ENCODE assay signal across 16 mouse cellular contexts in the genomic region with DNA sequence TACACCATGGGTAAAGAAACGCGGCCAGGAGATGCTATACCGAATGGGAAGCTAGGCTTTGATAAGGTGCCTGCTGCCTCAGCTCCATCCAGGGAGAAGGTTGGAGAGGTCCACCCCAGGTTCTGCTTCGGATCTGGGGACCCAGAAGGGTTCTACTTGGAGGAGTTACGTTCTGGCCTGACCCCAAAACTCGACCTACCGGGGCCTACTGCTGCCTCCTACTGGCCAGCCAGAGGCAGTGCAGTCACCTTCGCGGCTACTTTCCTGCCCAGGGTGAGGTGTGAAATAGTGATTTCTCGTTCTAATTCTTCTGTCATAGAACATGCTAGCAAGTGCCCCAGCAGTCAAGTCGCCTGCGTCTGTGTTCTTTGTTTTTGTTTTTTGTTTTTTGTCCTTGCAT. TPM values are rescaled to one million over a fixed set of nuclear protein-coding genes. Genes with fewer than 3 reads are reported as not detected.
A peak's percentile ranks its signal among the peaks of the same experiment; 100 is the strongest.
DNase-seq lines count a peak whose midpoint lies in the region; ATAC-seq and TF ChIP-seq lines count a peak whose summit lies in the region.
"Had no signal": no experiment of that assay in that cellular context is flagged by ENCODE, and none has a peak within 500 bp of the region (broad histone marks: within the 10 kb centered on the region; RNA-seq: fewer than 3 reads in every experiment).

No protein-coding gene starts in this region.

- TF ChIP-seq POLR2A in heart, adult 2 months (IDR thresholded peaks at IDR 0.05; ENCODE audit: insufficient read depth, low read depth, low read length) = no peak
- TF ChIP-seq POLR2A in MEL (IDR thresholded peaks at IDR 0.05; ENCODE audit: control insufficient read depth in 1 of 2, insufficient read depth in 1 of 2, low read depth in 1 of 2, low read length in 2 of 2, poor library complexity in 1 of 2) = no peak
- no peak for TF ChIP-seq POLR2A in small intestine, adult 2 months (IDR thresholded peaks at IDR 0.05; ENCODE audit: low read depth, low read length)

- TF ChIP-seq RAD21 in MEL (IDR thresholded peaks at IDR 0.05; ENCODE audit: low read depth, low read length) = peak; percentile 15

- no peak for TF ChIP-seq EP300 in heart, adult 2 months (IDR thresholded peaks at IDR 0.05; ENCODE audit: insufficient read depth, low read depth, low read length)
- no peak for TF ChIP-seq EP300 in lung, postnatal 0 days (IDR thresholded peaks at IDR 0.05)
- no peak for TF ChIP-seq EP300 in MEL (IDR thresholded peaks at IDR 0.05; ENCODE audit: low read depth in 1 of 2, low read length in 2 of 2)

- no peak overlapping the region for H3K9ac ChIP-seq in heart, adult 2 months (ENCODE audit: low read depth, low read length)
- H3K9ac ChIP-seq in heart, embryonic 12.5 days = no peak overlapping the region
- H3K9ac ChIP-seq in lung, postnatal 0 days (replicated peaks; ENCODE audit: low read depth) = no peak overlapping the region
- no peak overlapping the region for H3K9ac ChIP-seq in MEL (ENCODE audit: control insufficient read depth, low read depth, low read length, poor library complexity, severe bottlenecking)

- WGBS in heart, adult 2 months = 77% methylated on average over 12 of the region's 12 CpGs
- 68% methylated on average over 12 of the region's 12 CpGs for WGBS in heart, embryonic 12.5 days
- WGBS in lung, postnatal 0 days = 77% methylated on average over 12 of the region's 12 CpGs
- 75% methylated on average over 12 of the region's 12 CpGs for WGBS in small intestine, adult 2 months

- no peak overlapping the region for H3K27ac ChIP-seq in heart, adult 2 months
- H3K27ac ChIP-seq in heart, embryonic 12.5 days (ENCODE audit: poor library complexity, severe bottlenecking) = no peak overlapping the region
- no peak overlapping the region for H3K27ac ChIP-seq in lung, postnatal 0 days (ENCODE audit: low read length)
- peak overlapping the region; percentile 85 for H3K27ac ChIP-seq in MEL (ENCODE audit: control insufficient read depth, low read depth, low read length)
- H3K27ac ChIP-seq in small intestine, adult 2 months (ENCODE audit: insufficient read depth, low read depth, low read length) = no peak overlapping the region
- H3K27ac ChIP-seq: hindbrain, embryonic 10.5 days had no signal

- ATAC-seq in heart, embryonic 12.5 days (ENCODE audit: insufficient number of reproducible peaks, low FRiP score) = no peak
- ATAC-seq in lung, postnatal 0 days = no peak

- TF ChIP-seq CTCF in heart, adult 2 months (IDR thresholded peaks at IDR 0.05) = peak; percentile 63
- TF ChIP-seq CTCF in lung, postnatal 0 days (IDR thresholded peaks at IDR 0.05) = peak; percentile 56
- peak; percentile 79 to 96 (median 94) for TF ChIP-seq CTCF in MEL (IDR thresholded peaks at IDR 0.05 in 2 of 3, conservative IDR thresholded peaks at IDR 0.05 in 1 of 3; ENCODE audit: control insufficient read depth in 1 of 3, insufficient read depth in 1 of 3, low read depth in 2 of 3, low read length in 3 of 3, poor library complexity in 1 of 3, severe bottlenecking in 1 of 3)
- TF ChIP-seq CTCF in small intestine, adult 2 months (IDR thresholded peaks at IDR 0.05; ENCODE audit: extremely low read depth, insufficient read length, insufficient replicate concordance, low read depth, low read length) = peak; percentile 66; the same call in 1 of the 2 replicates

- H3K79me2 ChIP-seq in heart, adult 2 months (replicated peaks; ENCODE audit: control insufficient read depth, insufficient read depth, low read length) = no peaks in the 10 kb centered on the region
- H3K79me2 ChIP-seq in MEL (ENCODE audit: control insufficient read depth, insufficient read depth, low read length, poor library complexity) = peaks cover 2% of the 10 kb centered on the region; the same call in 1 of the 2 replicates

- H3K4me2 ChIP-seq in heart, embryonic 12.5 days = no peak overlapping the region
- H3K4me2 ChIP-seq in lung, postnatal 0 days (replicated peaks; ENCODE audit: low read depth, low read length) = no peak overlapping the region

- no peaks in the 10 kb centered on the region for H3K9me3 ChIP-seq in heart, embryonic 12.5 days (replicated peaks)
- no peaks in the 10 kb centered on the region for H3K9me3 ChIP-seq in lung, postnatal 0 days (ENCODE audit: low read length)
- no peaks in the 10 kb centered on the region for H3K9me3 ChIP-seq in MEL (replicated peaks; ENCODE audit: insufficient read depth, low read length)
- H3K9me3 ChIP-seq: hindbrain, embryonic 10.5 days had no signal

- no peak for DNase-seq in heart, adult 2 months
- no peak for DNase-seq in lung, postnatal 0 days (ENCODE audit: low spot score)
- no peak for DNase-seq in lung, postnatal 25 days (ENCODE audit: low spot score)
- DNase-seq in MEL (ENCODE audit: low read depth, low spot score) = peak; percentile 72
- DNase-seq in layer of hippocampus, adult 18-20 months (ENCODE audit: low spot score in 2 of 2) = no peak
- DNase-seq in gastrocnemius, postnatal 14 days = no peak
- DNase-seq: adrenal gland, postnatal 25 days; cerebellum, postnatal 36 days; gastrocnemius, postnatal 10 days; kidney, postnatal 10 days; lung, postnatal 36 days had no signal

- no peak overlapping the region for H3K4me3 ChIP-seq in heart, adult 2 months
- no peak overlapping the region for H3K4me3 ChIP-seq in heart, embryonic 12.5 days
- H3K4me3 ChIP-seq in lung, postnatal 0 days (ENCODE audit: low read depth, low read length) = no peak overlapping the region
- H3K4me3 ChIP-seq in MEL (ENCODE audit: control insufficient read depth in 1 of 2, insufficient read depth in 1 of 2, low read depth in 2 of 2, low read length in 2 of 2) = peak overlapping the region; percentile 4 to 21; a peak in 2 of 4 replicates
- H3K4me3 ChIP-seq in small intestine, adult 2 months (ENCODE audit: low read depth, low read length) = no peak overlapping the region
- H3K4me3 ChIP-seq: erythroblast, embryonic 14.5 days; hindbrain, embryonic 10.5 days had no signal

- no peaks in the 10 kb centered on the region; the same call in 1 of the 2 replicates for H3K4me1 ChIP-seq in heart, adult 2 months (ENCODE audit: control insufficient read depth, insufficient read depth, low read length)
- peaks cover 9% of the 10 kb centered on the region; the same call in 1 of the 2 replicates for H3K4me1 ChIP-seq in heart, embryonic 12.5 days (replicated peaks)
- H3K4me1 ChIP-seq in lung, postnatal 0 days (ENCODE audit: insufficient read depth, low read depth, low read length) = no peaks in the 10 kb centered on the region
- peaks cover 15 to 21% of the 10 kb centered on the region in 2 experiments for H3K4me1 ChIP-seq in MEL (ENCODE audit: control insufficient read depth in 1 of 2, insufficient read depth in 2 of 2, low read length in 2 of 2)
- peaks cover 5% of the 10 kb centered on the region; the same call in 1 of the 2 replicates for H3K4me1 ChIP-seq in small intestine, adult 2 months (ENCODE audit: control insufficient read depth, insufficient read depth, insufficient read length, low read length)

- no peaks in the 10 kb centered on the region for H3K36me3 ChIP-seq in heart, adult 2 months (ENCODE audit: control insufficient read depth, insufficient read depth, low read length)
- no peaks in the 10 kb centered on the region for H3K36me3 ChIP-seq in heart, embryonic 12.5 days
- H3K36me3 ChIP-seq in lung, postnatal 0 days (ENCODE audit: insufficient read depth, low read length) = no peaks in the 10 kb centered on the region
- peaks cover 0 to 25% of the 10 kb centered on the region in 2 experiments; a peak in 2 of 4 replicates for H3K36me3 ChIP-seq in MEL (ENCODE audit: control insufficient read depth in 1 of 2, insufficient read depth in 2 of 2, low read length in 2 of 2)
- H3K36me3 ChIP-seq in small intestine, adult 2 months (ENCODE audit: control insufficient read depth, insufficient read depth, low read length) = no peaks in the 10 kb centered on the region
- H3K36me3 ChIP-seq: hindbrain, embryonic 10.5 days had no signal

- intact Hi-C loops in heart, adult 2 months (cut with DNase I) = no loop called here
- intact Hi-C loops in gastrocnemius, postnatal 14 days (cut with DNase I; ENCODE audit: low total_unique reads) = no loop called here

- no peaks in the 10 kb centered on the region for H3K27me3 ChIP-seq in heart, adult 2 months (ENCODE audit: control insufficient read depth, insufficient read depth, low read length)
- H3K27me3 ChIP-seq in heart, embryonic 12.5 days (replicated peaks) = no peaks in the 10 kb centered on the region
- H3K27me3 ChIP-seq in lung, postnatal 0 days (replicated peaks; ENCODE audit: insufficient read depth, low read length) = no peaks in the 10 kb centered on the region
- H3K27me3 ChIP-seq in MEL (ENCODE audit: control insufficient read depth in 1 of 2, insufficient read depth in 2 of 2, low read length in 2 of 2) = no peaks in the 10 kb centered on the region
- H3K27me3 ChIP-seq in small intestine, adult 2 months (ENCODE audit: control insufficient read depth, insufficient read depth, low read length) = no peaks in the 10 kb centered on the region

RNA-seq across cellular contexts. Expression of a gene that starts 11.1 kb away (rescaled TPM):
- total RNA-seq in heart, adult 2 months (2021) = 1 to 10 TPM; 1.2 to 1.5 TPM
- 4.0 and 4.9 TPM in 2 replicates for polyA plus RNA-seq in heart, adult 2 months (2012; rRNA removed)
- polyA plus RNA-seq in heart, embryonic 12.5 days (2016; fragmentation: Nextera tagmentation; extraction: Ambion mirVana) = 10.9 and 11.6 TPM in 2 replicates
- polyA plus RNA-seq in lung, postnatal 0 days (2015; fragmentation: Nextera tagmentation; extraction: Ambion mirVana) = 8.0 and 11.4 TPM in 2 replicates
- total RNA-seq in MEL (2012; rRNA removed) = 0.33 and 0.35 TPM in 2 replicates
- under 1 TPM in 1 of 2 experiments, not detected in 1; 0.13 TPM for polyA plus RNA-seq in MEL (2012; ENCODE audit: insufficient read depth in 1 of 2, insufficient read length in 2 of 2, low read depth in 1 of 2, low replicate concordance in 2 of 2, missing spikeins in 1 of 2)
- 0.42 and 0.51 TPM in 2 replicates for polyA plus RNA-seq in small intestine, adult 2 months (2012; rRNA removed)
- 1 to 10 TPM; 2.5 to 3.8 TPM for total RNA-seq in layer of hippocampus, adult 18-20 months (2021)
- under 1 TPM; 0.38 to 0.66 TPM for total RNA-seq in gastrocnemius, postnatal 14 days (2021)
- total RNA-seq: adrenal gland, postnatal 25 days; monocyte, adult 5-6 weeks had no signal
- polyA plus RNA-seq: erythroblast, embryonic 14.5 days had no signal

RNA-seq across cellular contexts. Expression of a gene that starts 12.0 kb away (rescaled TPM):
- total RNA-seq in heart, adult 2 months (2021) = 10 to 100 TPM; 14.8 to 18.0 TPM
- polyA plus RNA-seq in heart, adult 2 months (2012; rRNA removed) = 11.7 and 16.8 TPM in 2 replicates
- 38.9 and 42.7 TPM in 2 replicates for polyA plus RNA-seq in heart, embryonic 12.5 days (2016; fragmentation: Nextera tagmentation; extraction: Ambion mirVana)
- 25.3 and 27.4 TPM in 2 replicates for polyA plus RNA-seq in lung, postnatal 0 days (2015; fragmentation: Nextera tagmentation; extraction: Ambion mirVana)
- 17.9 and 20.3 TPM in 2 replicates for total RNA-seq in MEL (2012; rRNA removed)
- polyA plus RNA-seq in MEL (2012; ENCODE audit: insufficient read depth in 1 of 2, insufficient read length in 2 of 2, low read depth in 1 of 2, low replicate concordance in 2 of 2, missing spikeins in 1 of 2) = 10 to 100 TPM; 25.8 to 29.7 TPM
- polyA plus RNA-seq in small intestine, adult 2 months (2012; rRNA removed) = 8.2 and 26.3 TPM in 2 replicates
- 10 to 100 TPM; 47.5 to 48.8 TPM for total RNA-seq in layer of hippocampus, adult 18-20 months (2021)
- total RNA-seq in gastrocnemius, postnatal 14 days (2021) = 10 to 100 TPM; 21.1 to 27.7 TPM

RNA-seq across cellular contexts. Expression of a gene that starts 36.0 kb away (rescaled TPM):
- 1 to 10 TPM; 2.6 to 2.8 TPM for total RNA-seq in heart, adult 2 months (2021)
- 7.2 and 10.0 TPM in 2 replicates for polyA plus RNA-seq in heart, adult 2 months (2012; rRNA removed)
- polyA plus RNA-seq in heart, embryonic 12.5 days (2016; fragmentation: Nextera tagmentation; extraction: Ambion mirVana) = 32.0 and 33.8 TPM in 2 replicates
- 19.6 and 20.8 TPM in 2 replicates for polyA plus RNA-seq in lung, postnatal 0 days (2015; fragmentation: Nextera tagmentation; extraction: Ambion mirVana)
- total RNA-seq in MEL (2012; rRNA removed) = not detected in 2 replicates
- not detected for polyA plus RNA-seq in MEL (2012; ENCODE audit: insufficient read depth in 1 of 2, insufficient read length in 2 of 2, low read depth in 1 of 2, low replicate concordance in 2 of 2, missing spikeins in 1 of 2)
- 9.0 and 12.4 TPM in 2 replicates for polyA plus RNA-seq in small intestine, adult 2 months (2012; rRNA removed)
- 1 to 10 TPM; 7.3 to 7.5 TPM for total RNA-seq in layer of hippocampus, adult 18-20 months (2021)
- 1 to 10 TPM; 3.6 to 7.3 TPM for total RNA-seq in gastrocnemius, postnatal 14 days (2021)
- total RNA-seq: monocyte, adult 5-6 weeks had no signal
- polyA plus RNA-seq: erythroblast, embryonic 14.5 days had no signal

Comparison
In these comparisons a context has a peak if more than half of its experiments do, and no peak if none do; other contexts are left out.
1. H3K4me3 ChIP-seq: peak in MEL (2 of 2); none in heart, adult 2 months (single experiment), heart, embryonic 12.5 days (single experiment), lung, postnatal 0 days (single experiment) and small intestine, adult 2 months (single experiment).
2. Peak in every context shown above with its lines, with median percentiles within 50 percentile points of each other: CTCF ChIP-seq.